Mouse (Mus musculus): Measurements from ENCODE around the gene Apol7b. TPM values are rescaled to one million over a fixed set of nuclear protein-coding genes. Genes with fewer than 3 reads are reported as not detected.

Gene Apol7b
- polyA plus RNA-seq, 1 experiment from 2014 or later = not detected

GRCm38 (mm10) chr15:77376920-77377319 is 70.4 kb downstream of the Apol7b start:
- 75% methylated on average over 7 of the region's 7 CpGs for WGBS
- H3K9ac ChIP-seq = no peak overlapping the region

More at GRCm38 (mm10) chr15:77376920-77377319, 70.4 kb downstream of the Apol7b start:
- DNase-seq = no peak
- Histone ChIP-seq H3K4me2 (no peak overlapping the region), H3K9me3 (ENCODE audit: low read depth, low read length) (no peaks in the 10 kb centered on the region), H3K4me1 (ENCODE audit: insufficient read depth) (no peaks in the 10 kb centered on the region), H3K4me3 (ENCODE audit: low read depth, low read length) (no peak overlapping the region), H3K27ac (ENCODE audit: low read depth) (no peak overlapping the region), H3K36me3 (ENCODE audit: insufficient read depth) (no peaks in the 10 kb centered on the region), H3K27me3 (ENCODE audit: insufficient read depth, low read length) (no peaks in the 10 kb centered on the region)
- no peak for TF ChIP-seq CTCF (IDR thresholded peaks at IDR 0.05; ENCODE audit: low read depth)
- no peak for ATAC-seq (ENCODE audit: insufficient read depth)

Other genes with a start within 250 kb of the Apol7b start
- gene Rbfox2, start 140.5 kb downstream of the Apol7b start, polyA plus RNA-seq (2014; fragmentation: Nextera tagmentation; extraction: Ambion mirVana) = 51.9 and 55.8 TPM in 2 replicates
- not detected in 2 replicates for gene Apol7a, start 48.4 kb downstream of the Apol7b start, polyA plus RNA-seq (2014; fragmentation: Nextera tagmentation; extraction: Ambion mirVana)
- gene Apol9a, start 36.4 kb downstream of the Apol7b start, polyA plus RNA-seq (2014; fragmentation: Nextera tagmentation; extraction: Ambion mirVana) = not detected in 2 replicates
- gene Apol10a, start 29.6 kb upstream of the Apol7b start, polyA plus RNA-seq (2014; fragmentation: Nextera tagmentation; extraction: Ambion mirVana) = not detected in 2 replicates
- not detected in 2 replicates for gene Apol11a, start 60.8 kb upstream of the Apol7b start, polyA plus RNA-seq (2014; fragmentation: Nextera tagmentation; extraction: Ambion mirVana)
- gene Apol7c, start 85.8 kb upstream of the Apol7b start, polyA plus RNA-seq (2014; fragmentation: Nextera tagmentation; extraction: Ambion mirVana) = not detected in 2 replicates
- not detected in 2 replicates for gene 1700025B11Rik, start 114.4 kb upstream of the Apol7b start, polyA plus RNA-seq (2014; fragmentation: Nextera tagmentation; extraction: Ambion mirVana)
- 0.08 TPM in 1 of 2 replicates, not detected in the other for gene Apol10b, start 148.6 kb upstream of the Apol7b start, polyA plus RNA-seq (2014; fragmentation: Nextera tagmentation; extraction: Ambion mirVana)
- not detected in 2 replicates for gene Gm36245, start 151.8 kb upstream of the Apol7b start, polyA plus RNA-seq (2014; fragmentation: Nextera tagmentation; extraction: Ambion mirVana)
- gene Apol11b, start 195.8 kb upstream of the Apol7b start, polyA plus RNA-seq (2014; fragmentation: Nextera tagmentation; extraction: Ambion mirVana) = 0.09 TPM in 1 of 2 replicates, not detected in the other

Measured in lung, embryonic 14.5 days (tissue).